Mouse (Mus musculus) ES-E14 (cell line): ENCODE results near the gene Ybx2.

Experiments used
- MAFK ChIP-seq: IDR thresholded peaks from 2 replicates; pipeline ENCODE4 v1.6.1; 2014; ENCODE audit warnings: mild to moderate bottlenecking, low read depth, low read length, inconsistent platforms; ENCODE audit not compliant: insufficient read depth
- ZNF384 ChIP-seq: IDR thresholded peaks from 2 replicates; pipeline ENCODE4 v1.6.1; 2012; ENCODE audit warnings: low read depth, low read length, inconsistent platforms

DNA sequence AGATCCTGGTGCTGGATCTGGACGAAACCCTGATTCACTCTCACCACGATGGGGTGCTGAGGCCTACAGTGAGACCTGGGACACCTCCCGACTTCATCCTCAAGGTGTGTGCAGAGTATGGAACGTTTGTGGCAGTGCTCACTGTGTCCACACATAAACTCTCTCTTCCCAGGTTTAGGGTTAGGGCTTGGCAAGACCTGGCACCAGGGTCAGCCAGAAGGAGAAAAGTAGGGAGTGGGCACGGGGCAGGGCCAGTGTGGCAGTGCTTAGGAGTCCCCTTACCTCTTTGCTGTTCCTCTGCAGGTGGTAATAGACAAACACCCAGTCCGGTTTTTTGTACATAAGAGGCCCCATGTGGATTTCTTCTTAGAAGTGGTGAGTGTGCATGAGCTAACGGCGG is 48.8 kb downstream of the Ybx2 start:
- TF ChIP-seq MAFK (no peak), ZNF384 (no peak)
